Mouse (Mus musculus): Measurements from ENCODE around the gene Gm26620.

DNA sequence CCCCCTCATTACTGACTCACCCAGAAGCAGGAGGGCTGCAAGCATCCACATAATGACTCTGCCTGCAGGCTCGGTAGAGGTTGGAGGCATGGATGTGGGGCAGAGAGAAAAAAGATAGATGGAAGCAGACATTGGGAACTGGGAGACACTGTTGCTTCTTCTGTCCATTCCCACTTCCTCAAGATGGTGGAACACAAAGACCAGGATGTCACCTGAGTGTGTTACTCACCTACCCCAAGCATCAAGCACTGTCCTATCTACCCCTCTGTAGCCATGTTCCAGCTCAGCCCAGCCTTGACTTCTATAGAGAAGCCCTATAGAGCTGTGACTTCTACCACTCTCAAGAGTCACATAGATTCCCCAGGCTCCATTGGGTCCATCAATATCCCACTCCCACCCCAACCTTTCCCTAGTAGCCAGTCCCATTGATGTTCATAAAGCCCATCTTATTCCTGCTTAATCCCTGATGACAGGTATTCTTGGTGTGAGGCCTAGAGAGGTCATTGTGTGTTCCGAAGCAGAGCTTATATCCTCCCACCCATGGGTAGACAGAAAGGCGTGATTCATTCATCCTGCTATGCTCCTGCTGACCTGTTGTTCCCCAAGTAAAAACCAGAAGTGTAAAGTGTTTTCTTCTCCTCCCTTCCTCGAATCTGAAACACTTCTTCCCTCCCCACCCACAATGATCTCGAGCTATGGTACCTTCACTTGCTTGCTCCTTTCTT, 28.2 kb downstream of the Gm26620 start, which contains the start of gene Fcrlb:
- no peak for TF ChIP-seq CTCF (IDR thresholded peaks at IDR 0.05; ENCODE audit: borderline replicate concordance, extremely low read depth, insufficient read depth, insufficient read length)
- no peak for TF ChIP-seq POLR2A (IDR thresholded peaks at IDR 0.05; ENCODE audit: borderline replicate concordance, extremely low read depth, insufficient read depth, insufficient read length, poor library complexity, severe bottlenecking)

Measured in brain, embryonic 14.5 days (tissue).